Mouse (Mus musculus): ENCODE results near the gene Zfp273. TPM values are rescaled to one million over a fixed set of nuclear protein-coding genes. Genes with fewer than 3 reads are reported as not detected.
"Not testable (repeated sequence)": the region's sequence is repeated elsewhere in the genome, so short reads cannot be mapped to it uniquely, and the experiment has no call there.

Gene Zfp273
- total RNA-seq, 4 experiments from 2014 or later: 1.3 to 2.9 (median 2.2) TPM

GRCm38 (mm10) chr13:67867899-67868298 is 54.4 kb downstream of the Zfp273 start:
- no peak for DNase-seq (ENCODE audit: low spot score)

- not testable (repeated sequence) for DNase-seq (ENCODE audit: low spot score)
Measured at GRCm38 (mm10) chr13:67876049-67876698, 62.6 kb downstream of the Zfp273 start.

Other genes with a start within 250 kb of the Zfp273 start
- gene Zfp729b, start 204.0 kb upstream of the Zfp273 start, total RNA-seq (2022): 1 to 10 TPM; 3.4 to 4.2 (median 3.8) TPM
- 1 to 10 TPM in 1 of 4 experiments, under 1 TPM in 3; 0.33 to 2.4 (median 0.39) TPM for gene Gm49345, start 176.0 kb upstream of the Zfp273 start, total RNA-seq (2022)
- 1 to 10 TPM; 3.9 to 5.5 (median 5.0) TPM for gene Zfp729a, start 175.9 kb upstream of the Zfp273 start, total RNA-seq (2022)
- 1 to 10 TPM; 3.6 to 6.2 (median 4.6) TPM for gene Zfp738, start 126.7 kb upstream of the Zfp273 start, total RNA-seq (2022)
- gene Zfp65, start 84.6 kb upstream of the Zfp273 start, total RNA-seq (2022): 1 to 10 TPM; 5.2 to 6.5 (median 5.7) TPM
- gene Zfp85, start 58.5 kb upstream of the Zfp273 start, total RNA-seq (2022): 1 to 10 TPM; 2.0 to 2.5 (median 2.3) TPM
- gene Zfp493, start 34.0 kb upstream of the Zfp273 start, total RNA-seq (2022): 1 to 10 TPM in 3 of 4 experiments, under 1 TPM in 1; 1.00 to 2.0 (median 1.5) TPM
- gene Gm10037, start 17.4 kb downstream of the Zfp273 start, total RNA-seq (2022): under 1 TPM in 3 of 4 experiments, not detected in 1; 0.66 to 0.75 (median 0.72) TPM
- gene BC048507, start 49.6 kb downstream of the Zfp273 start, total RNA-seq (2022): under 1 TPM in 1 of 4 experiments, not detected in 3; 0.47 TPM